Mouse (Mus musculus) forebrain, postnatal 0 days (tissue): ENCODE data around the gene Trmt10a. TPM values are rescaled to one million over a fixed set of nuclear protein-coding genes. Genes with fewer than 3 reads are reported as not detected.
"Not testable (repeated sequence)": the region's sequence is repeated elsewhere in the genome, so short reads cannot be mapped to it uniquely, and the experiment has no call there.

Experiments
- ATAC-seq: fragments of 200-750 bp; cut with Nextera tagmentation; 2 replicates; pipeline ENCODE4 v1.8.0; 2017; ENCODE audit warnings: mild to moderate bottlenecking, moderate library complexity
- DNase-seq: peaks from one replicate; pipeline ENCODE4 v3.0.0-alpha.2; 2015
- H3K27ac ChIP-seq: fragments of 300-500 bp; sonication (generic); 2 replicates; pipeline ENCODE4 v1.5.1; 2014; ENCODE audit warnings: low read depth, mild to moderate bottlenecking, antibody characterized with exemption, low read length, moderate library complexity, mixed read lengths
- H3K27me3 ChIP-seq: fragments of 300-500 bp; sonication (generic); 2 replicates; pipeline ENCODE4 v1.6.1; 2014; ENCODE audit warnings: mild to moderate bottlenecking, low read length, mixed read lengths; ENCODE audit not compliant: insufficient read depth
- H3K36me3 ChIP-seq: fragments of 300-500 bp; sonication (generic); 2 replicates; pipeline ENCODE4 v1.6.1; 2014; ENCODE audit warnings: mild to moderate bottlenecking, moderate library complexity; ENCODE audit not compliant: insufficient read depth
- H3K4me1 ChIP-seq: fragments of 300-500 bp; sonication (generic); 2 replicates; pipeline ENCODE4 v1.6.1; 2014; ENCODE audit warnings: antibody characterized with exemption; ENCODE audit not compliant: insufficient read depth
- H3K4me2 ChIP-seq: fragments of 300-500 bp; sonication (generic); 2 replicates; pipeline ENCODE4 v1.6.1; 2014; ENCODE audit warnings: low read depth, mild to moderate bottlenecking, moderate library complexity
- H3K4me3 ChIP-seq: fragments of 300-500 bp; sonication (generic); 2 replicates; pipeline ENCODE4 v1.5.1; 2014; ENCODE audit warnings: low read depth, low read length, mixed read lengths
- H3K9ac ChIP-seq: fragments of 300-500 bp; sonication (generic); 2 replicates; pipeline ENCODE4 v1.6.1; 2014; ENCODE audit warnings: mild to moderate bottlenecking
- H3K9me3 ChIP-seq: fragments of 300-500 bp; sonication (generic); 2 replicates; pipeline ENCODE4 v1.6.1; 2016; ENCODE audit warnings: low read length
- CTCF ChIP-seq: sonication (generic); IDR thresholded peaks from 2 replicates; pipeline ENCODE4 v1.5.1; 2016; ENCODE audit warnings: antibody characterized with exemption, control low read depth, low read depth
- WGBS: fragments of 180-500 bp; shearing (Covaris S2); extraction: QIAGEN DNeasy Blood & Tissue Kit; methylation state at CpG from one replicate; pipeline ENCODE4 v1.1.7; 2014; 5-methylcytosine and 5-hydroxymethylcytosine counted together
- polyA plus RNA-seq: library from polyadenylated mRNA; unstranded; fragments of >200 nt; fragmentation: Nextera tagmentation; extraction: Ambion mirVana; gene quantifications from 2 replicates; pipeline ENCODE4 v1.2.1, GENCODE M21; 2015
- total RNA-seq: library from RNA; depleted of rRNA; stranded (reverse); fragments of >200 nt; gene quantifications from 2 replicates; pipeline ENCODE4 v1.2.3, GENCODE M21; 2014

Trmt10a gene
- total and polyA plus RNA-seq, 2 experiments from 2014 or later = 6.2 to 7.2 TPM

DNA sequence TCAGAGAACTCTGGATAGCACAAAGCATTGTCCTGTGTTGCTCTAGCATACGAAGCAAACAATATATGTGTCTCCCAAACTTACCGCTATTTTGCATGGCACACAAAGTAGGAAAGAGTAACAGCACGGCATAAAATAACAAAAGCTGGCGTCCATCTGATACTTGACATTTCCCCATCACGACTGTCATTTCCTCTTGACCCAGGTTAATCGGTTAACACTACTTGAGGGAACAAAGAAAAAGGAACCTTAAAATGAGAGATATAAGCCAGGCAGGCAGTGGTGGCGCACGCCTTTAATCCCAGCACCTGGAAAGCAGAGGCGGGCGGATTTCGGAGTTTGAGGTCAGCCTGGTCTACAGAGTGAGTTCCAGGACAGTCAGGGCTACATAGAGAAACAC, 9.3 kb upstream of the Trmt10a start:
- Histone ChIP-seq H3K4me3 (no peak overlapping the region), H3K9me3 (no peaks in the 10 kb centered on the region), H3K9ac (no peak overlapping the region), H3K4me1 (no peaks in the 10 kb centered on the region), H3K36me3 (no peaks in the 10 kb centered on the region), H3K4me2 (no peak overlapping the region), H3K27me3 (no peaks in the 10 kb centered on the region), H3K27ac (no peak overlapping the region)
- WGBS = 84% methylated on average over 11 of the region's 11 CpGs
- no peak for DNase-seq
- ATAC-seq = no peak
- TF ChIP-seq CTCF = no peak

DNA sequence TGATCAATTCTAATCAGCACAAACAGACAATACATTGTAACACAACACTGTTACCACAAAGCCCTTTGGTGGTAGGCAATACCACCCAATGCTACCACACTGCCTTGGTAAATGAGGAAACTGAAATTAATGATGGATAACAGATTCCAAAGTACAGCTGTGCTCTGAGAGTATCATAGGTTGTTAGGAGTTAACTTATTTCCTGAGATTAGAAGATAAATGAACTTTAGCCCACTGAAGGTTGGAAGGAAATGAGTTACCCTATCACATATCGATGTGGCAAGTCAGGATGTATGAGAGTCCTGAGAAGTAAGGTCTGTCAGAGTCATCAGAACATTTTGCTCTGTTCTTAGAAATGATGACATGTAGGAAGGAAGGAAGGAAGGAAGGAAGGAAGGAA, 8.7 kb upstream of the Trmt10a start:
- ATAC-seq (no peak), DNase-seq (no peak)
- H3K9me3 ChIP-seq = no peaks in the 10 kb centered on the region
- no peak overlapping the region for H3K4me2 ChIP-seq
- no peaks in the 10 kb centered on the region for H3K36me3 ChIP-seq
- no peak overlapping the region for H3K27ac ChIP-seq
- no peak overlapping the region for H3K4me3 ChIP-seq
- WGBS = 95% methylated on average over 1 of the region's 1 CpGs
- H3K4me1 ChIP-seq = no peaks in the 10 kb centered on the region
- no peaks in the 10 kb centered on the region for H3K27me3 ChIP-seq
- no peak for TF ChIP-seq CTCF
- H3K9ac ChIP-seq = no peak overlapping the region

DNA sequence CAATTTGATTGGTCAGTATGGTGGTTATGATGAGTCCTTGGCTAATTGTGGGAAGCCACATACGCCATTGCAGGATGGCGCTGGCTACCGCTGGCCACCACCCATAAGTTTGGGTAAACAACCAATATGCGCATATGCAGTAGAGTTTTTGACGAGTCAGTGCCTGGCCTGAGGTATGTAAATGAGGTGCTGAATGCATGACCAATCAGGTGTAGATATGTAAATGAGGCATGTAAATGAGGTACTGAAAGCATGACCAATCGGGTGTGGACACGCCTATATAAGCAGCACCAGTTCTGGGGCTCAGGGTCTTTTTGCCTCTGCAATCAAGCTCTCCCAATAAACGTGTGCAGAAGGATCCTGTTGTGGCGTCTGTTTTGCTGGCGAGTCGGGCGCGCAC, 5.1 kb upstream of the Trmt10a start:
- H3K4me2 ChIP-seq, H3K9ac ChIP-seq, H3K27ac ChIP-seq, H3K4me3 ChIP-seq, H3K36me3 ChIP-seq, ATAC-seq, H3K27me3 ChIP-seq, H3K4me1 ChIP-seq, H3K9me3 ChIP-seq, DNase-seq: not testable (repeated sequence)
- 94% methylated on average over 13 of the region's 13 CpGs for WGBS

DNA sequence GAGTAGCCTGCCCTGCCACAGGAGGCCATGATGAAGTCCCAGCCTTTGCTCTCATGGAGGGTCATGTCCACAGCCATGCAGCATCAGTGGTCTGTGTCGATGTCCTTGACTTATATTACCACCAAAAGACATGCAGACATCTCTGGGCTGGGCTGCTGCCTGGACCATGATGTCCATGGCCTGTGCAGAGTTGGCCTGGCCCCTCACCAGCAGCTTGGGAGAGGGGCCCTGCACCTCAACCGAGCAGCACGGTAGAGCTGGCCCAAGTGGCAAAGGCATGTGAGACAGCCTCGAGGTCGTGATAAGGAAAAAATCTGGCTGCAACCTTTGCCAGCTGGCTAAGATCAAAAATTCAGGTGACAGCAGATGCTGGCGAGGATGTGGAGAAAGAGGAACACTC, 3.6 kb upstream of the Trmt10a start:
- H3K4me1 ChIP-seq = peaks cover 5% of the 10 kb centered on the region; the same call in 1 of the 2 replicates
- 92% methylated on average over 6 of the region's 6 CpGs for WGBS
- no peak overlapping the region for H3K27ac ChIP-seq
- no peak for TF ChIP-seq CTCF
- DNase-seq = no peak
- H3K27me3 ChIP-seq = no peaks in the 10 kb centered on the region
- no peak for ATAC-seq
- no peak overlapping the region for H3K4me2 ChIP-seq
- H3K9ac ChIP-seq = no peak overlapping the region
- H3K4me3 ChIP-seq = no peak overlapping the region
- no peaks in the 10 kb centered on the region for H3K36me3 ChIP-seq
- H3K9me3 ChIP-seq = no peaks in the 10 kb centered on the region

DNA sequence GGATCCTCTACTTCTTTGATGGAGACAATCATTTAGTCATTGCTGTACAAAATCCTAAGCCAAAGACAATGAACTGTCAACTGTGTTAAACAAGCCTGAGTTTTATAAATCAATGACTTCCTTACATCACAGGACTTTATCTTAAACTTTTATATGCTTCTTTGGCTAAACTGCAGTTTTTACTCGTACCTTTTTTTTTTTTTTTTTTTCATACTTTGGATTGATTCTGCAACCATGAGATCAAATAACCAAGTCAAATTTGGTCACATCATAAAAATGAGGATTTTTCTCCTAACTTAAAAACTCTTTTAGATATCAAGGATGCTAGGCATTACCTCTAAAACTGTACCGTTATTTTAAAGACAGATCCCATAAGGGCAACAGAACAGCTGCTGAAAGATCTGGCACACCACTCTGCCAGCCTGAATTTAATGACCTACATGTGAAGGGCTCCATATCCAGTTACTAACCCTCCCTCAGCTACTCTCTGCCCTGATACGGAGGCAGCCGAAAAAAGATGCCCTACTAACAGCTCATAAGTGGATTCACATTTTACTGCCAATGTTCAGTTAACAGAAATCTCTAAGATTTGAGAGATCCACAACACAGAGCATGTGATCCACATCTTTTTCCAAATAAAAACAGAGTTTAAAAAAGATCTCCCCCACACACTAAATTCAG, 1.1 kb upstream of the Trmt10a start:
- H3K9me3 ChIP-seq = no peaks in the 10 kb centered on the region
- ATAC-seq (no peak), DNase-seq (peak; percentile 7)
- H3K4me3 ChIP-seq = peak overlapping the region; percentile 43
- WGBS = 51% methylated on average over 4 of the region's 4 CpGs
- no peak overlapping the region for H3K9ac ChIP-seq
- H3K36me3 ChIP-seq = no peaks in the 10 kb centered on the region
- H3K4me2 ChIP-seq = peak overlapping the region; percentile 24
- no peaks in the 10 kb centered on the region for H3K27me3 ChIP-seq
- H3K27ac ChIP-seq = no peak overlapping the region
- peaks cover 5% of the 10 kb centered on the region; the same call in 1 of the 2 replicates for H3K4me1 ChIP-seq
- TF ChIP-seq CTCF = no peak

DNA sequence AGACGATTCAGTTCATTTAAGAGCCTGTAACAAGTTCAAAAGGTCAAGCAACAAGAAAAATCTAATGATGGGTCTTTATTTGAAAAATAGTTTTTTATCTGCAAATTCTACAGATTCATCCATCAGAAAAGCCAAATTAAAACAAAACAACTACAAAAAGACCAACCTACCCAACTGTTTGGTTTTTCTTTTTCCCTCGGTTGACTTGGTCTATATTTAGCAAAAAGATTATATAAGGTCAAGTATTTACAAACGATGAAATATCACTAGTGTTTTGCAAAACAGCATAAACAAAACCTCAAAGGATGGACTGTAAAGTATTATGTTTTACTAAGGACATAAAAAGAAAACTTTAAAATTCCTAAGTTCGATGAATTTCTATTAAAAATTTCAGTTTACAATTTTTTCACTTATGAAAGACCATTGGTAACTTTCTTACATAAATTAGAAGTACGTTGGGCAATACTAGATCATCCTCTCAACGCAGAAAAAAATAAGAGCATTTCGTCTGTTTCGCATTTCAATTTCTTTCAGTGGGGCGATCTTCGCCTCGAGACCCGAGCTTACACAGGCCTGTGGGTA, 424 bp upstream of the Trmt10a start:
- H3K4me2 ChIP-seq = peak overlapping the region; percentile 35
- peak overlapping the region; percentile 43 for H3K4me3 ChIP-seq
- no peaks in the 10 kb centered on the region for H3K36me3 ChIP-seq
- TF ChIP-seq CTCF = no peak
- peak overlapping the region; percentile 87 for H3K27ac ChIP-seq
- WGBS = 6% methylated on average over 12 of the region's 12 CpGs
- H3K4me1 ChIP-seq = peaks cover 5% of the 10 kb centered on the region; the same call in 1 of the 2 replicates
- peak overlapping the region; percentile 48 for H3K9ac ChIP-seq
- DNase-seq (no peak), ATAC-seq (no peak)
- no peaks in the 10 kb centered on the region for H3K27me3 ChIP-seq
- no peaks in the 10 kb centered on the region for H3K9me3 ChIP-seq

DNA sequence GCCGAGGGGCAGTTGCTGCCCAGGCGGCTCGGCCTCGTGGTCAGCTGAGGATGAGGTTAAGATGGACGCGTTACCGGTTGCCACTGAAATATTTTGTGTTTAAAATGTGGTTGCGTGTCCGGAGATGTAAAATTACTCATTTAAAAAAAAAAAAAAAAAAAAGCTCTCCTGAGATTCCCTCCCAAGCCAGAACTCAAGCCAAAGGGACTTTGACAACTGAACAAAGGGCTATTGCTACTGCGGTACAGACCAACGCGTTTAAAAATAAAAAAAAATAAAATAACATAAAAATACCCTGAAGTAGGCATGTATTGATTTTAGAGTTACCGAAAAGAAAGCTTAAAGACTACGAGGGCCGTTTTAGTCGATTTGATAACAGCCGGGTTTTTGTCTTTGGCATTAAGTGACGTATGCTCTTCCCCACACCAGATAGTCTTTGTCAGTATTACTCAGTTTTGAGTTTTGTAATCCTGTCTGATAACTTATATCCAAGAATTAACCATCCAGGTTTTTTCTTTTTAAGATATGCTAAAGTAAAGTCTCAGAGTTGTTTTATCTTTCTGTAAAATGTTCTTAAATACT, 903 bp downstream of the Trmt10a start:
- no peak for ATAC-seq

More for the DNA sequence above, 903 bp downstream of the Trmt10a start:
- WGBS = under 1% methylated on average over 18 of the region's 18 CpGs
- peaks cover 5% of the 10 kb centered on the region; the same call in 1 of the 2 replicates for H3K4me1 ChIP-seq
- H3K9ac ChIP-seq = peak overlapping the region; percentile 48
- peak overlapping the region; percentile 51 for H3K4me2 ChIP-seq
- no peak for TF ChIP-seq CTCF
- peak overlapping the region; percentile 87 for H3K27ac ChIP-seq
- no peak for DNase-seq
- H3K27me3 ChIP-seq = no peaks in the 10 kb centered on the region
- H3K9me3 ChIP-seq = no peaks in the 10 kb centered on the region
- no peaks in the 10 kb centered on the region for H3K36me3 ChIP-seq
- peak overlapping the region; percentile 43 for H3K4me3 ChIP-seq
